Comparison of ENCODE assay signal across 14 mouse cellular contexts in genomic region chr3:27561921-27562320, GRCm38 (mm10).
DNase-seq lines count a peak whose midpoint lies in the region; ATAC-seq lines count a peak whose summit lies in the region.
"Had no signal": no experiment of that assay in that cellular context is flagged by ENCODE, and none has a peak within 500 bp of the region (broad histone marks: within the 10 kb centered on the region; RNA-seq: fewer than 3 reads in every experiment).

No protein-coding gene starts in this region.

- no peaks in the 10 kb centered on the region for H3K27me3 ChIP-seq in forebrain, embryonic 15.5 days
- H3K27me3 ChIP-seq in forebrain, embryonic 13.5 days = no peaks in the 10 kb centered on the region
- H3K27me3 ChIP-seq in kidney, embryonic 16.5 days (ENCODE audit: insufficient read depth, low read length) = no peaks in the 10 kb centered on the region
- no peaks in the 10 kb centered on the region for H3K27me3 ChIP-seq in midbrain, embryonic 16.5 days (ENCODE audit: control insufficient read depth, insufficient read depth, low read depth, low read length)
- H3K27me3 ChIP-seq: heart, embryonic 13.5 days; liver, embryonic 15.5 days; neural tube, embryonic 12.5 days had no signal

- no peak overlapping the region for H3K4me2 ChIP-seq in forebrain, embryonic 15.5 days (replicated peaks)
- no peak overlapping the region for H3K4me2 ChIP-seq in forebrain, embryonic 13.5 days
- H3K4me2 ChIP-seq in kidney, embryonic 16.5 days (replicated peaks; ENCODE audit: low read depth, low read length) = no peak overlapping the region
- no peak overlapping the region for H3K4me2 ChIP-seq in midbrain, embryonic 16.5 days (ENCODE audit: low read length)
- H3K4me2 ChIP-seq: heart, embryonic 13.5 days; liver, embryonic 15.5 days; neural tube, embryonic 12.5 days had no signal

- H3K27ac ChIP-seq in forebrain, embryonic 15.5 days (replicated peaks) = no peak overlapping the region
- H3K27ac ChIP-seq in forebrain, embryonic 13.5 days = no peak overlapping the region
- no peak overlapping the region for H3K27ac ChIP-seq in kidney, embryonic 16.5 days (ENCODE audit: low read length)
- no peak overlapping the region for H3K27ac ChIP-seq in midbrain, embryonic 16.5 days (ENCODE audit: low read length)
- H3K27ac ChIP-seq: heart, embryonic 13.5 days; liver, embryonic 15.5 days; neural tube, embryonic 12.5 days had no signal

- H3K4me1 ChIP-seq in forebrain, embryonic 15.5 days = no peaks in the 10 kb centered on the region
- no peaks in the 10 kb centered on the region for H3K4me1 ChIP-seq in forebrain, embryonic 13.5 days
- H3K4me1 ChIP-seq in kidney, embryonic 16.5 days (ENCODE audit: insufficient read depth, low read length) = peaks cover 23% of the 10 kb centered on the region
- H3K4me1 ChIP-seq in midbrain, embryonic 16.5 days (ENCODE audit: control insufficient read depth, insufficient read depth, low read length) = no peaks in the 10 kb centered on the region
- H3K4me1 ChIP-seq: neural tube, embryonic 12.5 days had no signal

- H3K9ac ChIP-seq in forebrain, embryonic 15.5 days (replicated peaks) = no peak overlapping the region
- H3K9ac ChIP-seq in forebrain, embryonic 13.5 days = no peak overlapping the region
- H3K9ac ChIP-seq in kidney, embryonic 16.5 days (replicated peaks; ENCODE audit: low read length) = no peak overlapping the region
- H3K9ac ChIP-seq in midbrain, embryonic 16.5 days (ENCODE audit: low read depth, low read length) = no peak overlapping the region
- H3K9ac ChIP-seq: heart, embryonic 13.5 days; liver, embryonic 15.5 days; neural tube, embryonic 12.5 days had no signal

- peak; percentile 37 for DNase-seq in kidney, postnatal 14 days
- DNase-seq in brain, adult 2 months (ENCODE audit: low read depth, low spot score) = peak; percentile 84
- DNase-seq in telencephalon, adult 2 months (ENCODE audit: low read depth, low spot score) = peak; percentile 50
- DNase-seq: lung, postnatal 14 days; right cerebral cortex, postnatal 25 days; thymus, adult 18-20 months had no signal

- ATAC-seq in forebrain, embryonic 15.5 days (replicated peaks) = 0 out of 2 replicates have a peak, but pooled peaks have one; percentile 38
- no peak for ATAC-seq in forebrain, embryonic 13.5 days
- no peak for ATAC-seq in kidney, embryonic 16.5 days (ENCODE audit: low FRiP score, low TSS enrichment)
- ATAC-seq in midbrain, embryonic 16.5 days = no peak
- ATAC-seq: CD4-positive, CD25-positive, alpha-beta regulatory T cell, adult 4 months had no signal

- H3K36me3 ChIP-seq in forebrain, embryonic 15.5 days = no peaks in the 10 kb centered on the region
- H3K36me3 ChIP-seq in forebrain, embryonic 13.5 days (ENCODE audit: poor library complexity, severe bottlenecking) = no peaks in the 10 kb centered on the region
- H3K36me3 ChIP-seq in kidney, embryonic 16.5 days (ENCODE audit: insufficient read depth, low read length) = no peaks in the 10 kb centered on the region
- H3K36me3 ChIP-seq in midbrain, embryonic 16.5 days (ENCODE audit: control insufficient read depth, insufficient read depth, low read length) = no peaks in the 10 kb centered on the region
- H3K36me3 ChIP-seq: liver, embryonic 15.5 days; neural tube, embryonic 12.5 days had no signal

- H3K9me3 ChIP-seq in forebrain, embryonic 15.5 days = no peaks in the 10 kb centered on the region
- no peaks in the 10 kb centered on the region for H3K9me3 ChIP-seq in forebrain, embryonic 13.5 days (replicated peaks)
- no peaks in the 10 kb centered on the region for H3K9me3 ChIP-seq in kidney, embryonic 16.5 days (ENCODE audit: low read length)
- H3K9me3 ChIP-seq in midbrain, embryonic 16.5 days (replicated peaks; ENCODE audit: control insufficient read depth, low read length, poor library complexity, severe bottlenecking) = no peaks in the 10 kb centered on the region
- H3K9me3 ChIP-seq: heart, embryonic 13.5 days; liver, embryonic 15.5 days; neural tube, embryonic 12.5 days had no signal

- no peak overlapping the region for H3K4me3 ChIP-seq in forebrain, embryonic 15.5 days
- no peak overlapping the region for H3K4me3 ChIP-seq in forebrain, embryonic 13.5 days
- no peak overlapping the region for H3K4me3 ChIP-seq in kidney, embryonic 16.5 days (ENCODE audit: low read length)
- H3K4me3 ChIP-seq in midbrain, embryonic 16.5 days (ENCODE audit: low read depth, low read length) = no peak overlapping the region
- H3K4me3 ChIP-seq: heart, embryonic 13.5 days; liver, embryonic 15.5 days; neural tube, embryonic 12.5 days had no signal

- 97% methylated on average over 2 of the region's 2 CpGs for WGBS in forebrain, embryonic 15.5 days
- 92% methylated on average over 2 of the region's 2 CpGs for WGBS in forebrain, embryonic 13.5 days
- 98% methylated on average over 2 of the region's 2 CpGs for WGBS in kidney, embryonic 16.5 days
- WGBS in midbrain, embryonic 16.5 days = 95% methylated on average over 2 of the region's 2 CpGs
